Mouse (Mus musculus): ENCODE data around the gene Slc8a2. TPM values are rescaled to one million over a fixed set of nuclear protein-coding genes. Genes with fewer than 3 reads are reported as not detected.

The Slc8a2 gene
- polyA plus RNA-seq (2014; fragmentation: Illumina TruSeq; extraction: RNeasy Lipid Tissue Mini Kit (QIAGEN cat#74804); ENCODE audit: low replicate concordance): not detected

DNA sequence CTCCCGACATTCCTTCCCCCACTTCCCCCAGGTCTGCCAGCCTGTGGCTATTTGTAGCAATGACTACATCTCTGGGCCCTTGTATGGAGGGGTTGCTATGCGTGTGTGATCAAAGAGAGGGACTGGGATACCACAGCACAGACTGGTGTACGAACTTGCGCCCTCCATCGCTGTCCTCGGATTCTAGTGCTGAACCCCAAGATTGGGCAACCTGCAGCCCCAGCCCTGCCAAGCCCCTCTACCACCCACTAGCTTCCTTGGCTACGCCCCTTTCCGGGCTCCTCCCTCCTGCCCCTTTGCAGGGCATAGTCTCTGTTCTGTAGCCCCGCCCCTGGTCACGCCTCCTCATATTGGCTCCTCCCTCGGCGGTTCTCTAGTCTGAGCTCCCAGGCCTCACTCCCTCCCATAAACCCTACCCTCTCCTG is at the start of gene Slc8a2:
Gene Slc8a2 (plus strand): TSS at position 406 of the 425 bp plus-strand sequence.

DNA sequence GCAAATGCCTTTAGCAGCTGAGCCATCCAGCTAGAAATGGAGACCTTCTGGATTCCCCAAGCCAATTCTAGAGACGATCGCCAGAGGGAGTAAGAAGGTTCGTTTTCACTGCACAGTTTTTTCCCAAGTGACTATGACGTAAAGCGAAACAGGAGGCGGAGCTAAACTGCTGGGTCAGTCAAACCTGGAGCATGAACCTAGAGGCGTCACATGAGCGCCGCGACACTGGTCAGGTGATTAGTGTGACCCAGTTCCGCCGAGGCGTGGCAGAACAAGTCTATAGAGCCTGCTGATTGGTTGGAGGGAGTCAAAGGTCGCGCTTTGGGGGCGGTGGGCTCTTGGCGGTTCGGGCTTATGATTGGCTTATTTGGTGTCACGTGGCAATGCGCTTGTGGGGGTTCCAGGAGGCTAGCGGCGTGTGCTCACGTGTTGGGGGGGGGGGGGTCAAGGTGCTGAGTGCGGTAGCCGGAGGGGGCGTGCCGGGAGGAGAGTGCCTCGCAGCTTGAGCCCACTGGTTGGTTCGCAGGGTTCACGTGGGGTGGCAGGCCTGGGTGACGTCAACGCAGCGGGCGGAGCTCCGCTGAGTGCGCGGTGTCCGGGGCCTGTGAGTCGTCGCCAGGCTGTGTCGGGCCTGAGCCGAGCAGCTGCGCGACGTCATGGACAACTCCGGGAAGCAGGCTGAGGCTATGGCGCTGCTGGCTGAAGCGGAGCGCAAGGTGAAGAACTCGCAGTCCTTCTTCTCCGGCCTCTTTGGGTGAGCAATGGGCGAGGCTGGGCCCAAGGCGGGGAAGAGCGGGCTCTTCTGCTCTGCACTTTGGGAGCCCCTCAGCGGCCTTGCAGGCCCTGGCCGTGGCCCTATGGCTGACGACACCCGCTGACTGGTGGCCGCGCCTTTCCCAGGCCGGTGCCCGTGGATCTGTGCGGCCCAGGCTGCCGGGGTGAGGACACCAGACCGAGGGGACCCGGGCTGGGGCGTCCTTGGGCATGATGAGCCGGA is 31.3 kb upstream of the Slc8a2 start, which contains the start of gene Napa:
Gene Napa (plus strand): TSS at position 438 of the 997 bp plus-strand sequence.

DNA sequence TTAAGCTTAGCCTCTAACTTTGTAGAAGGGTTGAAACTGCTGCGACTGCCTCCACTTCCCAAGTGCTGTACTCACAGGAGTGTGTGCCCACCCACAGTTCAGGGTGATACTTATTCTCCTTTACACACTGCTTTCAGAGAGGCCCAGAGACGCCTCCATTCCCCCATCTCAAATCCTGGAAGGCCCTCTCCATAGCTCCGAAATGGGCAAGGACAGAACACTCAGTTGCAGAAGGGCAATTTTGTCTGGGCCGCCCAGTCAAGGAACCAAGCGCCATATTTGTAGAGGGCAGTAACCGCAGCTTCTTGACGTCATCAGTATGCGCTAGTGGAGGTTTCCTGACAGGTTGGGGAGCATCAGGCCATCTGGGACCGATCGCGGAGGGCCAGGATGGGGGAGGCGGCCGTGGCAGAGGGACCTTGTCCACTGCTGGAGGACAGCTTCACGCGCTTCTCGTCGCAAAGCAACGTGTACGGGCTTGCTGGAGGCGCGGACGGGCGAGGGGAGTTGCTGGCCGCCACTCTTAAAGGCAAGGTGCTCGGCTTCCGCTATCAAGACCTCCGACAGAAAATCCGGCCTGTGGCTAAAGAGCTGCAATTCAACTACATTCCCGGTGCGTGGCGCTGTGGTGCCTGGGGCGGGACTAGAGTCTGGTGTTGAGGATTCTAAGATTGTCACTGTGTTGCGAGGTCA is 9.9 kb upstream of the Slc8a2 start, which contains the start of gene Kptn:
Gene Kptn (plus strand): TSS at position 327 of the 693 bp plus-strand sequence.

DNA sequence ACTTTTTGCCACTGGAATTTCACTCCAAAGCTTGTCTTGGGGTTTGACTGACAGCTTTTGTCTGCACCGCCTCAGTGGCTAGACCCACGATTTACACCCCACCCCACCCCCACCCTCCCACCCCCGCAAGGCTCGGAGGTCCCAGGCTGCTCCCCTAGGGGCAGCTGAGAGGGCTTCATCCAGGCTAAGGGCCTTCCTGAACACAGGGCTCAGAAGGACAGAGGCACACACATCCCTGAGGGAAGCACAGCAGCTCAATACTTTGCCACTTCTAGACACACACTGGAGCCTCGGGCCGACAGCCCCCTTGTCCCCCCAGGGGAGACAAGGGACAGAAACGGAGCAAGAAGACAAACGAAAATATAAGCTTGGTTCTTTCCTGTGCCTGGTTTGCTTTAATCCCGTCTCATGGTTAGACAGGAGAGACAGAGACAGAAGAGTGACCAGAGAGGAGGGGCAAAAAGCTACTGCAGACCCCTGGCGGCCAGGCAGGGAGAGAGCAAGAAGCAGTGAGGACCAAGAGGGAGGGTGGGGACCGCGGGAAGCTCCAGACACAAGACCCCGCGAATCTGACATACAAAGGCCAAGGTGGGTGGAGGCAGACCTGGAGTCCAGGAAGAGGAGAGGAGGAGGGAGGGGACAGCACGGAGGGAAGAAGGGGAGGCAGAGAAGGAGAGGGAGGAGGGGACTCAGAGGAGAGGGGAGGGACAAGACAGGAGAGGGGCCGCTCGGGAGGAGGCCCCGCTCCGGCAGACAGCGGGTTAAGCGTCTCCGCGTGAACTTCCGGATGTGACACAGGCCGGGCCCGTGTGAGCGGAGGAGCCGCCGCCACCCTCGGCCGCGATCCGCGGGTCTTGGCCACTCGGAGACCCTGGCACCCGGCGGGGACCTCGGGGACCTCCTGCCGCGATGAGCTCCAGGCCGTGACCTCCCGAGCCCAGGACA is 45.2 kb downstream of the Slc8a2 start, which contains the start of gene Meis3:
Gene Meis3 (plus strand): TSS at position 494 of the 945 bp plus-strand sequence.

Other genes with a start within 250 kb of the Slc8a2 start
- not detected for gene Crx, start 249.9 kb upstream of the Slc8a2 start, polyA plus RNA-seq (2014; fragmentation: Illumina TruSeq; extraction: RNeasy Lipid Tissue Mini Kit (QIAGEN cat#74804); ENCODE audit: low replicate concordance)
- gene Crxos, start 247.2 kb upstream of the Slc8a2 start, polyA plus RNA-seq (2014; fragmentation: Illumina TruSeq; extraction: RNeasy Lipid Tissue Mini Kit (QIAGEN cat#74804); ENCODE audit: low replicate concordance): not detected
- 1.4 TPM for gene Selenow, start 207.4 kb upstream of the Slc8a2 start, polyA plus RNA-seq (2014; fragmentation: Illumina TruSeq; extraction: RNeasy Lipid Tissue Mini Kit (QIAGEN cat#74804); ENCODE audit: low replicate concordance)
- 6.2 TPM for gene Nop53, start 183.8 kb upstream of the Slc8a2 start, polyA plus RNA-seq (2014; fragmentation: Illumina TruSeq; extraction: RNeasy Lipid Tissue Mini Kit (QIAGEN cat#74804); ENCODE audit: low replicate concordance)
- 4.9 TPM for gene Ehd2, start 162.3 kb upstream of the Slc8a2 start, polyA plus RNA-seq (2014; fragmentation: Illumina TruSeq; extraction: RNeasy Lipid Tissue Mini Kit (QIAGEN cat#74804); ENCODE audit: low replicate concordance)
- 0.56 TPM for gene Bicra, start 81.9 kb upstream of the Slc8a2 start, polyA plus RNA-seq (2014; fragmentation: Illumina TruSeq; extraction: RNeasy Lipid Tissue Mini Kit (QIAGEN cat#74804); ENCODE audit: low replicate concordance)
- gene Zfp541, start 68.0 kb upstream of the Slc8a2 start, polyA plus RNA-seq (2014; fragmentation: Illumina TruSeq; extraction: RNeasy Lipid Tissue Mini Kit (QIAGEN cat#74804); ENCODE audit: low replicate concordance): not detected
- 7.2 TPM for gene Napa, start 31.4 kb upstream of the Slc8a2 start, polyA plus RNA-seq (2014; fragmentation: Illumina TruSeq; extraction: RNeasy Lipid Tissue Mini Kit (QIAGEN cat#74804); ENCODE audit: low replicate concordance)
- 6.2 TPM for gene Kptn, start 9.9 kb upstream of the Slc8a2 start, polyA plus RNA-seq (2014; fragmentation: Illumina TruSeq; extraction: RNeasy Lipid Tissue Mini Kit (QIAGEN cat#74804); ENCODE audit: low replicate concordance)
- not detected for gene Meis3, start 45.3 kb downstream of the Slc8a2 start, polyA plus RNA-seq (2014; fragmentation: Illumina TruSeq; extraction: RNeasy Lipid Tissue Mini Kit (QIAGEN cat#74804); ENCODE audit: low replicate concordance)
- gene Dhx34, start 92.2 kb downstream of the Slc8a2 start, polyA plus RNA-seq (2014; fragmentation: Illumina TruSeq; extraction: RNeasy Lipid Tissue Mini Kit (QIAGEN cat#74804); ENCODE audit: low replicate concordance): 0.11 TPM
- 0.30 TPM for gene C5ar2, start 114.3 kb downstream of the Slc8a2 start, polyA plus RNA-seq (2014; fragmentation: Illumina TruSeq; extraction: RNeasy Lipid Tissue Mini Kit (QIAGEN cat#74804); ENCODE audit: low replicate concordance)
- gene C5ar1, start 129.7 kb downstream of the Slc8a2 start, polyA plus RNA-seq (2014; fragmentation: Illumina TruSeq; extraction: RNeasy Lipid Tissue Mini Kit (QIAGEN cat#74804); ENCODE audit: low replicate concordance): 1.9 TPM
- 1.6 TPM for gene Inafm1, start 143.8 kb downstream of the Slc8a2 start, polyA plus RNA-seq (2014; fragmentation: Illumina TruSeq; extraction: RNeasy Lipid Tissue Mini Kit (QIAGEN cat#74804); ENCODE audit: low replicate concordance)
- gene Ccdc9, start 157.0 kb downstream of the Slc8a2 start, polyA plus RNA-seq (2014; fragmentation: Illumina TruSeq; extraction: RNeasy Lipid Tissue Mini Kit (QIAGEN cat#74804); ENCODE audit: low replicate concordance): 8.5 TPM
- gene Bbc3, start 178.6 kb downstream of the Slc8a2 start, polyA plus RNA-seq (2014; fragmentation: Illumina TruSeq; extraction: RNeasy Lipid Tissue Mini Kit (QIAGEN cat#74804); ENCODE audit: low replicate concordance): not detected

All from small intestine, adult 10 weeks (tissue).